Mouse (Mus musculus): ENCODE measurements around the gene Art1. TPM values are rescaled to one million over a fixed set of nuclear protein-coding genes. Genes with fewer than 3 reads are reported as not detected.

The Art1 gene
- polyA plus RNA-seq, 2 experiments = 18.2 to 21.7 TPM

GRCm38 (mm10) chr7:102081784-102082183 lies 19.8 kb upstream of the Art1 start:
- no peaks in the 10 kb centered on the region for H3K27me3 ChIP-seq (ENCODE audit: control insufficient read depth, insufficient read depth, low read length)
- no peaks in the 10 kb centered on the region for H3K4me1 ChIP-seq (ENCODE audit: control insufficient read depth, insufficient read depth, low read length)
- TF ChIP-seq POLR2A (IDR thresholded peaks at IDR 0.05; ENCODE audit: borderline replicate concordance, extremely low read depth, insufficient read depth, insufficient read length) = no peak
- WGBS = 95% methylated on average over 5 of the region's 5 CpGs
- no peak overlapping the region for H3K4me3 ChIP-seq (replicated peaks; ENCODE audit: low read length)
- H3K36me3 ChIP-seq (ENCODE audit: control insufficient read depth, insufficient read depth, low read length) = peaks cover 80% of the 10 kb centered on the region
- ATAC-seq (ENCODE audit: low FRiP score, low read depth) = no peak
- DNase-seq (ENCODE audit: low spot score) = no peak
- H3K9ac ChIP-seq (ENCODE audit: low read depth, low read length, severe bottlenecking) = no peak overlapping the region
- no peak overlapping the region for H3K4me2 ChIP-seq (replicated peaks; ENCODE audit: low read depth, low read length, severe bottlenecking)
- H3K9me3 ChIP-seq (ENCODE audit: control insufficient read depth, low read length) = no peaks in the 10 kb centered on the region
- no peak overlapping the region for H3K27ac ChIP-seq (replicated peaks; ENCODE audit: low read depth, low read length)

GRCm38 (mm10) chr7:102082816-102083215 lies 18.7 kb upstream of the Art1 start, which contains the start of gene Trpc2:
Gene Trpc2, plus strand, starts transcription at chr7:102083116.
- WGBS = 80% methylated on average over 5 of the region's 5 CpGs
- no peak for ATAC-seq (ENCODE audit: low FRiP score, low read depth)
- Histone ChIP-seq H3K4me2 (replicated peaks; ENCODE audit: low read depth, low read length, severe bottlenecking) (no peak within 1 kb of the TSS), H3K4me3 (replicated peaks; ENCODE audit: low read length) (no peak within 1 kb of the TSS), H3K9ac (ENCODE audit: low read depth, low read length, severe bottlenecking) (no peak within 1 kb of the TSS), H3K36me3 (ENCODE audit: control insufficient read depth, insufficient read depth, low read length) (peaks cover 70% of the 10 kb centered on the region), H3K27me3 (ENCODE audit: control insufficient read depth, insufficient read depth, low read length) (no peaks in the 10 kb centered on the region), H3K27ac (replicated peaks; ENCODE audit: low read depth, low read length) (no peak within 1 kb of the TSS), H3K4me1 (ENCODE audit: control insufficient read depth, insufficient read depth, low read length) (no peaks in the 10 kb centered on the region), H3K9me3 (ENCODE audit: control insufficient read depth, low read length) (no peaks in the 10 kb centered on the region)
- TF ChIP-seq POLR2A (IDR thresholded peaks at IDR 0.05; ENCODE audit: borderline replicate concordance, extremely low read depth, insufficient read depth, insufficient read length) = no peak
- DNase-seq (ENCODE audit: low spot score) = no peak

- Histone ChIP-seq H3K4me2 (replicated peaks; ENCODE audit: low read depth, low read length, severe bottlenecking) (no peak overlapping the region), H3K27me3 (ENCODE audit: control insufficient read depth, insufficient read depth, low read length) (no peaks in the 10 kb centered on the region), H3K4me1 (ENCODE audit: control insufficient read depth, insufficient read depth, low read length) (no peaks in the 10 kb centered on the region), H3K4me3 (replicated peaks; ENCODE audit: low read length) (no peak overlapping the region), H3K9me3 (ENCODE audit: control insufficient read depth, low read length) (no peaks in the 10 kb centered on the region), H3K27ac (replicated peaks; ENCODE audit: low read depth, low read length) (no peak overlapping the region), H3K9ac (ENCODE audit: low read depth, low read length, severe bottlenecking) (no peak overlapping the region), H3K36me3 (ENCODE audit: control insufficient read depth, insufficient read depth, low read length) (peaks cover 62% of the 10 kb centered on the region)
- no peak for ATAC-seq (ENCODE audit: low FRiP score, low read depth)
- DNase-seq (ENCODE audit: low spot score) = no peak
- TF ChIP-seq POLR2A (IDR thresholded peaks at IDR 0.05; ENCODE audit: borderline replicate concordance, extremely low read depth, insufficient read depth, insufficient read length) = no peak
- 88% methylated on average over 26 of the region's 26 CpGs for WGBS
These were observed 17.4 kb upstream of the Art1 start for GRCm38 (mm10) chr7:102084041-102084696.

- no peak for TF ChIP-seq POLR2A (IDR thresholded peaks at IDR 0.05; ENCODE audit: borderline replicate concordance, extremely low read depth, insufficient read depth, insufficient read length)
- Histone ChIP-seq H3K36me3 (ENCODE audit: control insufficient read depth, insufficient read depth, low read length) (peaks cover 36% of the 10 kb centered on the region), H3K4me3 (replicated peaks; ENCODE audit: low read length) (no peak overlapping the region), H3K27ac (replicated peaks; ENCODE audit: low read depth, low read length) (no peak overlapping the region), H3K9ac (ENCODE audit: low read depth, low read length, severe bottlenecking) (no peak overlapping the region), H3K9me3 (ENCODE audit: control insufficient read depth, low read length) (no peaks in the 10 kb centered on the region), H3K27me3 (ENCODE audit: control insufficient read depth, insufficient read depth, low read length) (no peaks in the 10 kb centered on the region), H3K4me2 (replicated peaks; ENCODE audit: low read depth, low read length, severe bottlenecking) (no peak overlapping the region), H3K4me1 (ENCODE audit: control insufficient read depth, insufficient read depth, low read length) (no peaks in the 10 kb centered on the region)
- ATAC-seq (ENCODE audit: low FRiP score, low read depth) = no peak
- 80% methylated on average over 4 of the region's 4 CpGs for WGBS
- no peak for DNase-seq (ENCODE audit: low spot score)
These were observed 14.2 kb upstream of the Art1 start for GRCm38 (mm10) chr7:102087336-102087735.

- no peak overlapping the region for H3K9ac ChIP-seq (ENCODE audit: low read depth, low read length, severe bottlenecking)
- DNase-seq (ENCODE audit: low spot score) (peak; percentile 20), ATAC-seq (ENCODE audit: low FRiP score, low read depth) (peak; percentile 67)
- no peaks in the 10 kb centered on the region for H3K9me3 ChIP-seq (ENCODE audit: control insufficient read depth, low read length)
- WGBS = 5% methylated on average over 30 of the region's 30 CpGs
- TF ChIP-seq POLR2A (IDR thresholded peaks at IDR 0.05; ENCODE audit: borderline replicate concordance, extremely low read depth, insufficient read depth, insufficient read length) = no peak
- H3K36me3 ChIP-seq (ENCODE audit: control insufficient read depth, insufficient read depth, low read length) = 0 out of 2 replicates have a peak, but pooled peaks cover 2% of the 10 kb centered on the region
- H3K4me2 ChIP-seq (replicated peaks; ENCODE audit: low read depth, low read length, severe bottlenecking) = peak overlapping the region; percentile 41
- peaks cover 6% of the 10 kb centered on the region; the same call in 1 of the 2 replicates for H3K4me1 ChIP-seq (ENCODE audit: control insufficient read depth, insufficient read depth, low read length)
- H3K4me3 ChIP-seq (replicated peaks; ENCODE audit: low read length) = peak overlapping the region; percentile 18
- H3K27ac ChIP-seq (replicated peaks; ENCODE audit: low read depth, low read length) = no peak overlapping the region
- no peaks in the 10 kb centered on the region for H3K27me3 ChIP-seq (ENCODE audit: control insufficient read depth, insufficient read depth, low read length)
These were observed 1.5 kb upstream of the Art1 start for GRCm38 (mm10) chr7:102099760-102100661.
